Mouse (Mus musculus) cerebellum, postnatal 10 days (tissue): ENCODE measurements around the gene 1110059E24Rik.

Experiments
- DNase-seq, 2 experiments: peaks; one replicate each; pipeline ENCODE4 v3.0.0; 2021; ENCODE audit warnings: mixed read lengths in 2 of 2

1110059E24Rik gene

GRCm38 (mm10) chr19:21571223-21571980, 81.4 kb downstream of the 1110059E24Rik start:
- peak; percentile 94 to 96 for DNase-seq

- DNase-seq: peak in 1 of 2 experiments; percentile 21
Observed at GRCm38 (mm10) chr19:21570778-21571177, 82.0 kb downstream of the 1110059E24Rik start.

- DNase-seq: no peak
Observed at GRCm38 (mm10) chr19:21568528-21569185, 84.1 kb downstream of the 1110059E24Rik start.

- DNase-seq: no peak
Observed at GRCm38 (mm10) chr19:21567933-21568332, 84.8 kb downstream of the 1110059E24Rik start.

GRCm38 (mm10) chr19:21566484-21566883, 86.3 kb downstream of the 1110059E24Rik start:
- no peak for DNase-seq

GRCm38 (mm10) chr19:21564461-21564797, 88.3 kb downstream of the 1110059E24Rik start:
- no peak for DNase-seq

GRCm38 (mm10) chr19:21563789-21564460, 88.9 kb downstream of the 1110059E24Rik start:
- peak; percentile 88 to 91 for DNase-seq

GRCm38 (mm10) chr19:21562996-21563395, 89.8 kb downstream of the 1110059E24Rik start:
- DNase-seq: no peak

GRCm38 (mm10) chr19:21552801-21553200, 100.0 kb downstream of the 1110059E24Rik start:
- DNase-seq: no peak

GRCm38 (mm10) chr19:21551921-21552536, 100.7 kb downstream of the 1110059E24Rik start:
- no peak for DNase-seq

- DNase-seq: no peak
Observed at GRCm38 (mm10) chr19:21549713-21550112, 103.1 kb downstream of the 1110059E24Rik start.

- no peak for DNase-seq
Observed at GRCm38 (mm10) chr19:21548947-21549346, 103.8 kb downstream of the 1110059E24Rik start.

- no peak for DNase-seq
Observed at GRCm38 (mm10) chr19:21537125-21537524, 115.7 kb downstream of the 1110059E24Rik start.
